Mouse (Mus musculus) olfactory bulb, adult 2 months (tissue): ENCODE measurements around the gene Pik3r6.

Experiments
- CTCF ChIP-seq: fragments of 200-500 bp; IDR thresholded peaks from 2 replicates; pipeline ENCODE4 v1.5.1; 2012; ENCODE audit warnings: low read depth, mild to moderate bottlenecking, low read length, moderate library complexity; ENCODE audit not compliant: insufficient read depth
- POLR2A ChIP-seq: fragments of 200-500 bp; IDR thresholded peaks from 2 replicates; pipeline ENCODE4 v1.6.1; 2012; ENCODE audit warnings: mild to moderate bottlenecking, low read depth, low read length, moderate library complexity; ENCODE audit not compliant: insufficient read depth

GRCm38 (mm10) chr11:68465090-68465489 lies 37.7 kb upstream of the Pik3r6 start:
- TF ChIP-seq CTCF: no peak
- TF ChIP-seq POLR2A: no peak
